Mouse (Mus musculus) bone marrow macrophage, adult 2 months (primary cell): Measurements from ENCODE around the gene Sycp3. TPM values are rescaled to one million over a fixed set of nuclear protein-coding genes. Genes with fewer than 3 reads are reported as not detected.

ENCODE experiments used
- H3K27ac ChIP-seq: 2 replicates; pipeline ENCODE4 v1.5.1; 2012; ENCODE audit warnings: low read depth, low read length; ENCODE audit not compliant: insufficient read depth
- H3K4me1 ChIP-seq: 2 replicates; pipeline ENCODE4 v1.6.1; 2012; ENCODE audit warnings: low read length; ENCODE audit not compliant: control insufficient read depth, insufficient read depth
- H3K4me3 ChIP-seq: 2 replicates; pipeline ENCODE4 v1.5.1; 2012; ENCODE audit warnings: mild to moderate bottlenecking, low read length, moderate library complexity; ENCODE audit not compliant: insufficient read depth
- CTCF ChIP-seq: IDR thresholded peaks from 2 replicates; pipeline ENCODE4 v1.5.1; 2012; ENCODE audit warnings: low read depth, mild to moderate bottlenecking, low read length, moderate library complexity
- POLR2A ChIP-seq: IDR thresholded peaks from 2 replicates; pipeline ENCODE4 v1.6.1; 2012; ENCODE audit warnings: mild to moderate bottlenecking, low read depth, low read length, borderline replicate concordance
- polyA plus RNA-seq: library from polyadenylated mRNA; stranded (reverse); fragments of >200 nt; gene quantifications from 2 replicates; pipeline ENCODE4 v1.2.4, GENCODE M21; 2012; ENCODE audit not compliant: missing spikeins, insufficient read depth, insufficient read length

Gene Sycp3
- not detected in 2 replicates for polyA plus RNA-seq

- Histone ChIP-seq H3K4me1 (no peaks in the 10 kb centered on the region), H3K4me3 (no peak within 1 kb of the TSS), H3K27ac (no peak within 1 kb of the TSS)
- TF ChIP-seq POLR2A, result no peak
- no peak for TF ChIP-seq CTCF
Measured at GRCm38 (mm10) chr10:88459502-88459992, at the start of gene Sycp3. Gene Sycp3, plus strand, starts transcription at chr10:88459569.

GRCm38 (mm10) chr10:88409751-88410150 lies 49.6 kb upstream of the Sycp3 start:
- Histone ChIP-seq H3K27ac (peak overlapping the region; percentile 66), H3K4me1 (peaks cover 48% of the 10 kb centered on the region), H3K4me3 (no peak overlapping the region)
- TF ChIP-seq POLR2A, result no peak
- no peak for TF ChIP-seq CTCF

- no peak overlapping the region for H3K4me3 ChIP-seq
Measured at GRCm38 (mm10) chr10:88412290-88412995, 46.9 kb upstream of the Sycp3 start.

GRCm38 (mm10) chr10:88417686-88418085 lies 41.7 kb upstream of the Sycp3 start:
- Histone ChIP-seq H3K4me3 (no peak overlapping the region), H3K27ac (peak overlapping the region; percentile 85), H3K4me1 (peaks cover 45% of the 10 kb centered on the region)
- TF ChIP-seq CTCF, result no peak
- no peak for TF ChIP-seq POLR2A

More at GRCm38 (mm10) chr10:88412290-88412995, 46.9 kb upstream of the Sycp3 start:
- TF ChIP-seq POLR2A, result no peak
- TF ChIP-seq CTCF, result no peak
- H3K27ac ChIP-seq, result no peak overlapping the region
- peaks cover 37% of the 10 kb centered on the region for H3K4me1 ChIP-seq

- peak overlapping the region; percentile 83 for H3K27ac ChIP-seq
- H3K4me3 ChIP-seq, result peak overlapping the region; percentile 36
- TF ChIP-seq CTCF (no peak), POLR2A (no peak)
- peaks cover 45% of the 10 kb centered on the region for H3K4me1 ChIP-seq
Measured at GRCm38 (mm10) chr10:88420141-88420541, 39.2 kb upstream of the Sycp3 start.

- Histone ChIP-seq H3K27ac (peak overlapping the region; percentile 83), H3K4me3 (peak overlapping the region; percentile 36), H3K4me1 (peaks cover 45% of the 10 kb centered on the region)
- TF ChIP-seq CTCF (no peak), POLR2A (no peak)
Measured at GRCm38 (mm10) chr10:88420655-88421435, 38.5 kb upstream of the Sycp3 start.

GRCm38 (mm10) chr10:88426158-88426816 lies 33.1 kb upstream of the Sycp3 start:
- Histone ChIP-seq H3K27ac (no peak overlapping the region), H3K4me3 (no peak overlapping the region), H3K4me1 (peaks cover 2% of the 10 kb centered on the region)
- TF ChIP-seq CTCF, result no peak
- no peak for TF ChIP-seq POLR2A

- Histone ChIP-seq H3K27ac (no peak overlapping the region), H3K4me1 (peaks cover 4% of the 10 kb centered on the region), H3K4me3 (no peak overlapping the region)
- TF ChIP-seq CTCF, result no peak
- TF ChIP-seq POLR2A, result no peak
Measured at GRCm38 (mm10) chr10:88426896-88427295, 32.5 kb upstream of the Sycp3 start.

GRCm38 (mm10) chr10:88427998-88428397 lies 31.4 kb upstream of the Sycp3 start:
- H3K4me3 ChIP-seq, result no peak overlapping the region
- H3K27ac ChIP-seq, result no peak overlapping the region
- H3K4me1 ChIP-seq, result peaks cover 4% of the 10 kb centered on the region
- no peak for TF ChIP-seq CTCF
- no peak for TF ChIP-seq POLR2A

GRCm38 (mm10) chr10:88441224-88441623 lies 18.1 kb upstream of the Sycp3 start:
- peaks cover 6% of the 10 kb centered on the region for H3K4me1 ChIP-seq
- H3K27ac ChIP-seq, result peak overlapping the region; percentile 63
- no peak for TF ChIP-seq POLR2A
- no peak for TF ChIP-seq CTCF
- H3K4me3 ChIP-seq, result no peak overlapping the region

GRCm38 (mm10) chr10:88451221-88451620 lies 8.1 kb upstream of the Sycp3 start:
- no peak overlapping the region for H3K27ac ChIP-seq
- no peak overlapping the region for H3K4me3 ChIP-seq
- no peaks in the 10 kb centered on the region for H3K4me1 ChIP-seq
- no peak for TF ChIP-seq POLR2A
- TF ChIP-seq CTCF, result no peak
